Mouse (Mus musculus) stomach, embryonic 16.5 days (tissue): ENCODE results near the gene Dcp1b. TPM values are rescaled to one million over a fixed set of nuclear protein-coding genes. Genes with fewer than 3 reads are reported as not detected.

Experiments
- ATAC-seq: fragments of 200-750 bp; cut with Nextera tagmentation; 2 replicates; pipeline ENCODE4 v1.8.0; 2017; ENCODE audit warnings: moderate number of reproducible peaks, moderate TSS enrichment; ENCODE audit not compliant: insufficient read depth, low FRiP score
- H3K27ac ChIP-seq: fragments of 300-500 bp; sonication (generic); 2 replicates; pipeline ENCODE4 v1.5.1; 2014; ENCODE audit warnings: low read length
- H3K27me3 ChIP-seq: fragments of 300-500 bp; sonication (generic); 2 replicates; pipeline ENCODE4 v1.6.1; 2014; ENCODE audit warnings: low read length, control low read depth, mixed read lengths; ENCODE audit not compliant: control insufficient read depth, insufficient read depth
- H3K36me3 ChIP-seq: fragments of 300-500 bp; sonication (generic); 2 replicates; pipeline ENCODE4 v1.6.1; 2014; ENCODE audit warnings: low read length; ENCODE audit not compliant: control insufficient read depth, insufficient read depth
- H3K4me1 ChIP-seq: fragments of 300-500 bp; sonication (generic); 2 replicates; pipeline ENCODE4 v1.6.1; 2014; ENCODE audit warnings: low read length, control low read depth, mixed read lengths; ENCODE audit not compliant: control insufficient read depth, insufficient read depth
- H3K4me2 ChIP-seq: fragments of 300-500 bp; sonication (generic); 2 replicates; pipeline ENCODE4 v1.6.1; 2014; ENCODE audit warnings: low read depth, low read length, mixed read lengths
- H3K4me3 ChIP-seq: fragments of 300-500 bp; sonication (generic); replicated peaks from 2 replicates; pipeline ENCODE4 v1.5.1; 2014; ENCODE audit warnings: mild to moderate bottlenecking, low read length
- H3K9ac ChIP-seq: fragments of 300-500 bp; sonication (generic); 2 replicates; pipeline ENCODE4 v1.6.1; 2014; ENCODE audit warnings: low read length
- H3K9me3 ChIP-seq: fragments of 300-500 bp; sonication (generic); replicated peaks from 2 replicates; pipeline ENCODE4 v1.6.1; 2016; ENCODE audit warnings: low read length, control low read depth; ENCODE audit not compliant: control insufficient read depth
- WGBS: fragments of 180-500 bp; shearing (Covaris S2); extraction: QIAGEN DNeasy Blood & Tissue Kit; methylation state at CpG from one replicate; pipeline ENCODE4 v1.1.7; 2014; 5-methylcytosine and 5-hydroxymethylcytosine counted together
- polyA plus RNA-seq: library from polyadenylated mRNA; unstranded; fragments of >200 nt; fragmentation: Nextera tagmentation; extraction: Ambion mirVana; gene quantifications from 2 replicates; pipeline ENCODE4 v1.2.1, GENCODE M21; 2015

Gene Dcp1b
- polyA plus RNA-seq, 1 experiment from 2014 or later = 8.3 TPM

DNA sequence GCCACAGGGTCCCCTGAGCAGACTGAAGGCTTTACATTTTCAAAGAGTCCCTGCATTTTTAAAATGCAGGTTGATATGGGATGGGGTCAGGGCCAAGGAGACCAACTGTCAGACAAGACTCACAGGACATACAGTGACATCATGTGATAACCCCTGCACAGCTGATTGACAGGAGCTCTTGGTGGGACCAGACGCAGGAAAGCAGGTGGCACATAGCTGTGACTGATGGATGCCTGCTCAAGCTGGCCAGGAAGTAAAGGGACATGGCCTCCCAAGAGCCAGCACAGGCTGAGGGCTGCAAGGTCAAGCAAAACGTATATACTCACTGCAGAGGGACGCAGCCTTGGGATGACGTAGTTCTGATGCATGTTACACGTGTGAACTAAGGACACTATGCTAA lies 60.4 kb downstream of the Dcp1b start:
- no peak overlapping the region for H3K4me2 ChIP-seq
- H3K4me3 ChIP-seq = no peak overlapping the region
- no peaks in the 10 kb centered on the region for H3K36me3 ChIP-seq
- H3K9ac ChIP-seq = no peak overlapping the region
- WGBS = 66% methylated on average over 5 of the region's 5 CpGs
- H3K4me1 ChIP-seq = no peaks in the 10 kb centered on the region
- H3K27ac ChIP-seq = no peak overlapping the region
- no peaks in the 10 kb centered on the region for H3K27me3 ChIP-seq
- H3K9me3 ChIP-seq = no peaks in the 10 kb centered on the region
- ATAC-seq = no peak

- Histone ChIP-seq H3K4me1 (no peaks in the 10 kb centered on the region), H3K9me3 (no peaks in the 10 kb centered on the region), H3K36me3 (no peaks in the 10 kb centered on the region), H3K27ac (no peak within 1 kb of the TSS), H3K9ac (no peak within 1 kb of the TSS), H3K4me3 (no peak within 1 kb of the TSS), H3K4me2 (no peak within 1 kb of the TSS), H3K27me3 (no peaks in the 10 kb centered on the region)
- no peak for ATAC-seq
- WGBS = 23% methylated on average over 1 of the region's 1 CpGs
Measured at GRCm38 (mm10) chr6:119236241-119236640, 61.2 kb downstream of the Dcp1b start, which contains the start of gene Cacna2d4. Gene Cacna2d4, plus strand, starts transcription at chr6:119236526.

DNA sequence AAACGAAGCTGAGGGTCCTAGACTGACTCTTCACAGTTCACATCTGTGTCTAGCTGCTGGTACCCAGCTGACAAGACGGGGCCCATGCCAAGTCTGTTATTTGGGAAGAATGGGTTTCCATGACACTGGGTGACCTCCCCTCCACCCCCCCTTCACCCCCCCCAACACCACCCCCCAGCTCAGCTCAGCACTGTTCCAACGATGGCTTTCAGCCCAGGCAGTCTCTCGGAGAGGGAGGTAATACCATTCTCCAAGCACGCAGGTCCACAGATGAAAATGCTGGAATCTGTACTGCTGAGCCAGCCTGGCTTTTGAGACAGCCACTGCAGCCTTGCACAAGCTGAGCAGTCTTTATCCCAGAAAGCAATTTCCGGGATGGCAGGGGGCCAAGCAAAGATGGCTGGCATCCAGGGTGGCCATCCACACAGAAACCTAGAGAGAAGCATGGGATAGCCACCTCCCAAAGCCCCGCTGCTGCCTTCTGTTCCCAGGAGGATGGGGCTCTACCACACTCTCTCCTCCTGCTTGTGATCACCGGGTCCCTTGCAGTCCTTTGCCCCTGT lies 62.5 kb downstream of the Dcp1b start:
- H3K4me2 ChIP-seq = no peak overlapping the region
- H3K36me3 ChIP-seq = no peaks in the 10 kb centered on the region
- no peak overlapping the region for H3K27ac ChIP-seq
- no peak overlapping the region for H3K4me3 ChIP-seq
- no peaks in the 10 kb centered on the region for H3K27me3 ChIP-seq
- no peak overlapping the region for H3K9ac ChIP-seq
- H3K4me1 ChIP-seq = no peaks in the 10 kb centered on the region
- no peaks in the 10 kb centered on the region for H3K9me3 ChIP-seq
- WGBS = 51% methylated on average over 8 of the region's 8 CpGs
- no peak for ATAC-seq

DNA sequence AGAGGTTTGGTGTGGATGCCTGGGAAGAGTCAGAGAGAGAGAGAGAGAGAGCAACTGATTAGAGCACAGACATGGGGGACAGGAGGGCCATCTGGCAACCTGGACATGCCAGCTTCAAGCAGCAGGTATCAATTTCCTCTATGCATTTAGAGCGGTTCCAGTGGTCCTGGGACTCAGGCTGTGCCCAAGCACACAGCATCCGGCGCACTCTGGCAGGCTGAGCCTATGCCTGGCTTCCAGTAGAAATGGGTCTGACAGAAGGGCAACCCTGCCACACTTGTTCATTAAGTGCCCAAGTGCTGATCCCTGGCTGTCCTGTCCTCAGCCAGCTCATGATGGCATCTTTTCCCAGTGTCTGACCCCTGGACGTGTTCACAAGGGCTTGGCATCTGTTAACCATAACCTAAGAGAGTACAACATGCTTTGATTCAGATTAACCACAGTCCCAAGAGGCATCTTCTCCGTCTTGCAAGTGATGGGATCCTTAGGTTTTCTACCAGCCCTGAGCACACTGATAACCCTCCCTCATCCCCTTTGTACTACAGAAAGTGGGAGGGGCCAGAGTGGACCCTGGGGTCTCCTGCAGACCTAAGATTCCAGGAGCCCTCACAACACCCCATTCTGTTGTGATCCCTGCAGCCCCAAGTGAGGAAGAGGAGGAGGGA lies 64.4 kb downstream of the Dcp1b start:
- no peak overlapping the region for H3K4me2 ChIP-seq
- no peaks in the 10 kb centered on the region for H3K4me1 ChIP-seq
- H3K36me3 ChIP-seq = no peaks in the 10 kb centered on the region
- no peak overlapping the region for H3K4me3 ChIP-seq
- WGBS = 85% methylated on average over 5 of the region's 5 CpGs
- H3K9ac ChIP-seq = no peak overlapping the region
- H3K27me3 ChIP-seq = no peaks in the 10 kb centered on the region
- no peak overlapping the region for H3K27ac ChIP-seq
- no peaks in the 10 kb centered on the region for H3K9me3 ChIP-seq
- no peak for ATAC-seq

GRCm38 (mm10) chr6:119240256-119240655 lies 65.2 kb downstream of the Dcp1b start:
- no peaks in the 10 kb centered on the region for H3K4me1 ChIP-seq
- H3K4me2 ChIP-seq = no peak overlapping the region
- ATAC-seq = no peak
- 63% methylated on average over 7 of the region's 7 CpGs for WGBS
- H3K27me3 ChIP-seq = no peaks in the 10 kb centered on the region
- no peak overlapping the region for H3K4me3 ChIP-seq
- H3K36me3 ChIP-seq = no peaks in the 10 kb centered on the region
- H3K9me3 ChIP-seq = no peaks in the 10 kb centered on the region
- H3K9ac ChIP-seq = no peak overlapping the region
- H3K27ac ChIP-seq = no peak overlapping the region

GRCm38 (mm10) chr6:119240871-119241705 lies 66.0 kb downstream of the Dcp1b start:
- H3K27ac ChIP-seq = no peak overlapping the region
- ATAC-seq = no peak; the same call in 1 of the 2 replicates
- 46% methylated on average over 21 of the region's 21 CpGs for WGBS

DNA sequence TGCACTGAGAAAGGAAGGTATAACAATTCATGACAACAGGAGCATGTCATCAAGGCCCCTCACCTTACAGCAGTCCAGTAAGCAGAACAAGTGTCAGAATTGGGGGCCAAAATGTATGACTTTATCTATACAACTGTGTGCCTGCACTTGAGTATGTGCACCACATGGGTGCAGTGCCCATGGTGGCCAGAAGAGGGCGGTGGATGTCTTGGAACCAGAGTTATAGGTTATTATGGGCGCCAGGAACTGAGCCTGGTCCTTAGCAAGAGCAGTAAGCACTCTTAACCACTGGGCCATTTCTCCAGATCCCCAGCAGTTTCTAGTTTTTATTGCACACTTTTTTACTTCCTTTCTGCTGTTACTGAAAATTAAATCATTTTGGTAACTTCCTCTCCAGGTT lies 71.0 kb downstream of the Dcp1b start:
- H3K4me3 ChIP-seq = no peak overlapping the region

More at GRCm38 (mm10) chr6:119240871-119241705, 66.0 kb downstream of the Dcp1b start:
- Histone ChIP-seq H3K4me2 (no peak overlapping the region), H3K9ac (no peak overlapping the region), H3K4me1 (no peaks in the 10 kb centered on the region), H3K27me3 (no peaks in the 10 kb centered on the region), H3K36me3 (no peaks in the 10 kb centered on the region), H3K4me3 (no peak overlapping the region), H3K9me3 (no peaks in the 10 kb centered on the region)

DNA sequence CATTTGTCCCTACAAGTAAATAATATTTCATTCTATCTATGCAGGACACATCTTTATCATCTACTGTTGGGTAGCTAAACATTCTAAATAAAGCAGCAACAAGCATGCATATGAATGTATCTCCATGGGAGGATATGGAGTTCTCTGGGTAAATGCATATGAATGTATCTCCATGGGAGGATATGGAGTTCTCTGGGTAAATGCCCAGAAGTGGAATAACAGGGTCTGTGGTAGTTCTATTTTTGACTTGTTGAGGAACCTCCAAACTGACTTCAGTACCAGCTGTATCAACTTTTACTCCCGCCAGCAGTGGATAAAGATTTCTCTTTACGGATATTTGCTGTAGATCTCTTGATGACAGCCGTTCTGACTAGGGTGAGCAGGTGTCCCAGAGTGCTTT lies 73.5 kb downstream of the Dcp1b start:
- ATAC-seq = no peak
- Histone ChIP-seq H3K27me3 (no peaks in the 10 kb centered on the region), H3K9ac (no peak overlapping the region), H3K4me3 (no peak overlapping the region), H3K9me3 (no peaks in the 10 kb centered on the region), H3K4me1 (no peaks in the 10 kb centered on the region), H3K4me2 (no peak overlapping the region), H3K36me3 (no peaks in the 10 kb centered on the region), H3K27ac (no peak overlapping the region)
- 79% methylated on average over 3 of the region's 3 CpGs for WGBS

More for the DNA sequence above, 71.0 kb downstream of the Dcp1b start:
- WGBS = 48% methylated on average over 2 of the region's 2 CpGs
- no peaks in the 10 kb centered on the region for H3K36me3 ChIP-seq
- H3K9ac ChIP-seq = no peak overlapping the region
- no peak overlapping the region for H3K27ac ChIP-seq
- no peaks in the 10 kb centered on the region for H3K4me1 ChIP-seq
- ATAC-seq = no peak
- H3K4me2 ChIP-seq = no peak overlapping the region
- H3K27me3 ChIP-seq = no peaks in the 10 kb centered on the region
- H3K9me3 ChIP-seq = no peaks in the 10 kb centered on the region

GRCm38 (mm10) chr6:119249726-119250125 lies 74.7 kb downstream of the Dcp1b start:
- Histone ChIP-seq H3K4me2 (no peak overlapping the region), H3K36me3 (no peaks in the 10 kb centered on the region), H3K4me3 (no peak overlapping the region), H3K27me3 (no peaks in the 10 kb centered on the region), H3K9me3 (no peaks in the 10 kb centered on the region), H3K27ac (no peak overlapping the region), H3K4me1 (no peaks in the 10 kb centered on the region), H3K9ac (no peak overlapping the region)
- no peak for ATAC-seq
- WGBS = 88% methylated on average over 10 of the region's 10 CpGs
